Mouse (Mus musculus) cortical plate, adult 2 months (tissue): ENCODE data around the gene Cacna1c.

Experiments used
- CTCF ChIP-seq: fragments of 200-500 bp; IDR thresholded peaks from 2 replicates; pipeline ENCODE4 v1.5.1; 2011; ENCODE audit warnings: mild to moderate bottlenecking, control low read depth, low read length; ENCODE audit not compliant: insufficient read depth; ENCODE audit errors: extremely low read depth
- POLR2A ChIP-seq: fragments of 200-500 bp; IDR thresholded peaks from 2 replicates; pipeline ENCODE4 v1.6.1; 2011; ENCODE audit warnings: mild to moderate bottlenecking, low read length, control low read depth; ENCODE audit not compliant: insufficient read depth; ENCODE audit errors: extremely low read depth

DNA sequence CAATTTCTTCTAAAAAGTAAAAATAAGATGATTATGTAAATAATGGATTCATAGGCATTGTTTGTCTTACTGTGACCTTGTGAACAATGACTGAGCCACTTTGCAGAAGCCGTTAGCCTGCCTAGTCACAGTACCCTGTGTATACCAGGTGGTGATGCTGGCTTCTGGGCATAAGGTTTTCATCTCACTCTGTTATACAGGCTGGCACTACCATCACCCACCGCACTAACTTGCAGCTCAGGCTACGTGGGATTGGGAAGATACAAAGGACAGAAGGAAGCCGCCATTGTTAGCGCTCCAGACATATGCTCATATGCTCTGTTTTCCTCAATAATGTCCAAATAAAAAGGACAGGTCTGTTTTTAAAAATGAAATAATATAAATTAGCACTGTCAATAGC is 440.4 kb downstream of the Cacna1c start:
- TF ChIP-seq POLR2A (no peak), CTCF (no peak)
